Mouse (Mus musculus): ENCODE data around the gene Mettl18.

DNA sequence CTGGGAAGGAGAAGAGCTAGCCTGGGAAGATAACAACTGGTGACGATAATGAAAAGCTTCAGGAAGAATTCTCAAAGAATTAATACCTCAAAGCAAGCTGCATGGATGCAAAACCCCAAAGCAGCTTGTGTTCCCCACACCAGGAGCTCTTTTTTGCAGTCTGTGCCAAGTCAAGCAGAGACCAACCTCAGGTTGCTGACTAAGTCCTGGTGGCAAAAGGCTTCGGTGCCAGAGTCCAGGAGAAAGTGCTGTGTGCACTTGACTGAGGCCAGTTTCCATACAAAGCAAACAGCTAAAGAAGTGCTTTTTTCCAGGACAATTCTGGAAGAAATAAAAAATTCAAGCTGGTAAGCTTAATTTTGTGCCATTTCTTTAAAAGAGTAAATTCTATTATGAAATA, 41.3 kb upstream of the Mettl18 start:
- TF ChIP-seq GATA1 (IDR thresholded peaks at IDR 0.05; ENCODE audit: low read length) (no peak), TAL1 (IDR thresholded peaks at IDR 0.05; ENCODE audit: low read length) (no peak)

Data from erythroblast, embryonic 14.5 days (primary cell).